Mouse (Mus musculus) spleen, adult 2 months (tissue): ENCODE data around the gene Ccdc154.

Experiments used
- CTCF ChIP-seq: fragments of 200-500 bp; IDR thresholded peaks from 2 replicates; pipeline ENCODE4 v1.5.1; 2011; ENCODE audit warnings: mild to moderate bottlenecking, inconsistent platforms; ENCODE audit not compliant: insufficient read depth, insufficient read length, insufficient replicate concordance; ENCODE audit errors: extremely low read depth
- POLR2A ChIP-seq: fragments of 200-500 bp; IDR thresholded peaks from 2 replicates; pipeline ENCODE4 v1.6.1; 2011; ENCODE audit warnings: low read depth, low read length, inconsistent platforms

DNA sequence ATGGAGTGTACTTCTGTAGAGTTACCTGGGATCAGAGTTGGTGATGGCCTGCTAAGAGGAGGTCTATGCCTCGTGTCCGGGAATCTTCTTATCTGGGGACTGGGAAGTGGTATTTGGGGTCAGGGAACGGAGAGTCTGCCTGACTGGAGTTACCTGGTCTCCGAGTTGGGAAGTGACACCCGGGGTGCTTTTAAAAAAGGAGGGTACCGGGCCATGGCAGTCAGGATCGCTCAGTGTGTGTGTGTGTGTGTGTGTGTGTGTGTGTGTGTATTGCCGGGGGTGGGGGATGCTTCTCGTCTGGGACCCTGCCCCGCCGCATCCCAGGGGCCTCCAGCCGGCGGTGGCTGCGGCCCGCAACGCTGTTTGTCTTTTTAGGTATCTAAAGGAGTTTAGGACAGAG, 26.8 kb downstream of the Ccdc154 start:
- TF ChIP-seq POLR2A (no peak), CTCF (no peak)
